Mouse (Mus musculus): ENCODE measurements around the gene Riox2.

The Riox2 gene

GRCm38 (mm10) chr16:59517447-59518219, 46.1 kb downstream of the Riox2 start:
- peak; percentile 34 for DNase-seq (ENCODE audit: low read depth, low spot score)

GRCm38 (mm10) chr16:59521752-59522423, 50.3 kb downstream of the Riox2 start:
- no peak for DNase-seq (ENCODE audit: low read depth, low spot score)

- DNase-seq (ENCODE audit: low read depth, low spot score), result no peak
These were observed 55.4 kb downstream of the Riox2 start for GRCm38 (mm10) chr16:59526939-59527338.

GRCm38 (mm10) chr16:59529570-59529969, 58.0 kb downstream of the Riox2 start:
- DNase-seq (ENCODE audit: low read depth, low spot score), result no peak

GRCm38 (mm10) chr16:59531243-59531642, 59.7 kb downstream of the Riox2 start:
- DNase-seq (ENCODE audit: low read depth, low spot score), result no peak

GRCm38 (mm10) chr16:59532561-59532960, 61.0 kb downstream of the Riox2 start:
- DNase-seq (ENCODE audit: low read depth, low spot score), result no peak

GRCm38 (mm10) chr16:59534349-59534748, 62.8 kb downstream of the Riox2 start:
- DNase-seq (ENCODE audit: low read depth, low spot score), result no peak

- DNase-seq (ENCODE audit: low read depth, low spot score), result no peak
These were observed 64.1 kb downstream of the Riox2 start for GRCm38 (mm10) chr16:59535673-59536072.

- DNase-seq (ENCODE audit: low read depth, low spot score), result no peak
These were observed 69.4 kb downstream of the Riox2 start for GRCm38 (mm10) chr16:59540944-59541343.

- no peak for DNase-seq (ENCODE audit: low read depth, low spot score)
These were observed 69.8 kb downstream of the Riox2 start for GRCm38 (mm10) chr16:59541382-59541781.

Measured in retina, postnatal 7 days (tissue).